ENCODE assay signal across 9 mouse cellular contexts in the genomic region with DNA sequence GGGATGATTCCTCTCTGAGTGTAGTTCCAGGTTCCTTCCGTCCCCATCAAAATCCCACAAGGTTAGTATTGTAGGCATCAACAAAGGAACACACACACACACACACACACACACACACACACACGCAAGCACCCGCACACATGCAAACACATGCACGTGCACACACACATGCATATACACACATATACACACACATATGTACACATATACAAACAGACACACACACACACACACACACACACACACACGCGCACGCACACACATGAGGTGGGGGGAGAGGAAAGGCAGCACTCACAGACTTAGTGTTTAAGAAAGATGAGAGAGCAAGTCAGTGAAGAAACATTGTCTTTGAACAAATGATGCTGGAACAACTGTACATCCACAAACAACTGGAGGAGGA. TPM values are rescaled to one million over a fixed set of nuclear protein-coding genes. Genes with fewer than 3 reads are reported as not detected.
DNase-seq lines count a peak whose midpoint lies in the region; ATAC-seq lines count a peak whose summit lies in the region.
"Had no signal": no experiment of that assay in that cellular context is flagged by ENCODE, and none has a peak within 500 bp of the region (broad histone marks: within the 10 kb centered on the region; RNA-seq: fewer than 3 reads in every experiment).

No protein-coding gene starts in this region.

- H3K9ac ChIP-seq in intestine, embryonic 14.5 days (ENCODE audit: low read length) = no peak overlapping the region; the same call in 1 of the 2 replicates
- no peak overlapping the region for H3K9ac ChIP-seq in intestine, embryonic 15.5 days
- H3K9ac ChIP-seq in embryonic facial prominence, embryonic 13.5 days = 0 out of 2 replicates have a peak overlapping the region, but pooled peaks have one; percentile 11
- H3K9ac ChIP-seq in hindbrain, embryonic 12.5 days = 0 out of 2 replicates have a peak overlapping the region, but pooled peaks have one; percentile 68
- peak overlapping the region; percentile 85; the same call in 1 of the 2 replicates for H3K9ac ChIP-seq in midbrain, embryonic 14.5 days (replicated peaks; ENCODE audit: low read length)

- peak overlapping the region; percentile 50; the same call in 1 of the 2 replicates for H3K4me3 ChIP-seq in intestine, embryonic 14.5 days (ENCODE audit: low read depth, low read length)
- H3K4me3 ChIP-seq in intestine, embryonic 15.5 days (replicated peaks) = no peak overlapping the region
- peak overlapping the region; percentile 56 for H3K4me3 ChIP-seq in embryonic facial prominence, embryonic 13.5 days
- peak overlapping the region; percentile 42 for H3K4me3 ChIP-seq in hindbrain, embryonic 12.5 days
- H3K4me3 ChIP-seq in midbrain, embryonic 14.5 days (replicated peaks; ENCODE audit: low read depth, low read length) = peak overlapping the region; percentile 54

- peaks cover 8% of the 10 kb centered on the region; the same call in 1 of the 2 replicates for H3K4me1 ChIP-seq in intestine, embryonic 14.5 days (replicated peaks; ENCODE audit: control insufficient read depth, insufficient read depth, low read length)
- H3K4me1 ChIP-seq in intestine, embryonic 15.5 days (replicated peaks) = 0 out of 2 replicates have a peak, but pooled peaks cover 5% of the 10 kb centered on the region
- H3K4me1 ChIP-seq in embryonic facial prominence, embryonic 13.5 days = peaks cover 6% of the 10 kb centered on the region
- peaks cover 9% of the 10 kb centered on the region for H3K4me1 ChIP-seq in hindbrain, embryonic 12.5 days
- H3K4me1 ChIP-seq in midbrain, embryonic 14.5 days (ENCODE audit: control insufficient read depth, insufficient read depth, low read length) = peaks cover 13% of the 10 kb centered on the region; the same call in 1 of the 2 replicates

- 74% methylated on average over 7 of the region's 7 CpGs for WGBS in intestine, embryonic 14.5 days
- WGBS in intestine, embryonic 15.5 days = 71% methylated on average over 7 of the region's 7 CpGs
- 77% methylated on average over 7 of the region's 7 CpGs for WGBS in embryonic facial prominence, embryonic 13.5 days
- WGBS in hindbrain, embryonic 12.5 days = 82% methylated on average over 7 of the region's 7 CpGs
- 75% methylated on average over 7 of the region's 7 CpGs for WGBS in midbrain, embryonic 14.5 days

- ATAC-seq in intestine, embryonic 14.5 days (replicated peaks; ENCODE audit: low FRiP score, low TSS enrichment, low read depth) = no peak
- ATAC-seq in intestine, embryonic 15.5 days = no peak
- no peak for ATAC-seq in embryonic facial prominence, embryonic 13.5 days (ENCODE audit: insufficient number of reproducible peaks, insufficient read depth, low FRiP score, low TSS enrichment, low read depth)
- ATAC-seq in hindbrain, embryonic 12.5 days (ENCODE audit: low FRiP score) = no peak
- ATAC-seq in midbrain, embryonic 14.5 days (ENCODE audit: low FRiP score, low TSS enrichment) = no peak

- intact Hi-C loops in left cerebral cortex, postnatal 10 days (cut with DNase I) = no loop called here
- intact Hi-C loops in heart, postnatal 10 days (cut with DNase I) = no loop called here

- H3K27me3 ChIP-seq in intestine, embryonic 14.5 days (replicated peaks; ENCODE audit: control insufficient read depth, insufficient read depth, low read length) = no peaks in the 10 kb centered on the region
- no peaks in the 10 kb centered on the region for H3K27me3 ChIP-seq in intestine, embryonic 15.5 days (replicated peaks)
- H3K27me3 ChIP-seq in embryonic facial prominence, embryonic 13.5 days = no peaks in the 10 kb centered on the region
- H3K27me3 ChIP-seq in hindbrain, embryonic 12.5 days = no peaks in the 10 kb centered on the region
- no peaks in the 10 kb centered on the region for H3K27me3 ChIP-seq in midbrain, embryonic 14.5 days (ENCODE audit: control insufficient read depth, insufficient read depth, low read length)
- H3K27me3 ChIP-seq: CH12.LX had no signal

- no peak for DNase-seq in intestine, embryonic 14.5 days (ENCODE audit: low spot score)
- DNase-seq in midbrain, embryonic 14.5 days = peak; percentile 57
- DNase-seq in urinary bladder, adult 18-20 months (ENCODE audit: low spot score in 2 of 2) = no peak
- DNase-seq in left cerebral cortex, postnatal 10 days (ENCODE audit: extremely low spot score in 1 of 2, low spot score in 2 of 2) = no peak
- DNase-seq in heart, postnatal 10 days = no peak

- H3K36me3 ChIP-seq in intestine, embryonic 14.5 days (ENCODE audit: control insufficient read depth, insufficient read depth, low read length) = no peaks in the 10 kb centered on the region
- H3K36me3 ChIP-seq in intestine, embryonic 15.5 days = no peaks in the 10 kb centered on the region
- no peaks in the 10 kb centered on the region for H3K36me3 ChIP-seq in embryonic facial prominence, embryonic 13.5 days
- H3K36me3 ChIP-seq in hindbrain, embryonic 12.5 days = no peaks in the 10 kb centered on the region
- H3K36me3 ChIP-seq in midbrain, embryonic 14.5 days (ENCODE audit: control insufficient read depth, insufficient read depth, low read length) = no peaks in the 10 kb centered on the region

- H3K9me3 ChIP-seq in intestine, embryonic 14.5 days (ENCODE audit: control insufficient read depth, low read length) = no peaks in the 10 kb centered on the region
- no peaks in the 10 kb centered on the region for H3K9me3 ChIP-seq in intestine, embryonic 15.5 days
- H3K9me3 ChIP-seq in embryonic facial prominence, embryonic 13.5 days = no peaks in the 10 kb centered on the region; the same call in 1 of the 2 replicates
- H3K9me3 ChIP-seq in hindbrain, embryonic 12.5 days (replicated peaks) = peaks cover 4% of the 10 kb centered on the region; the same call in 1 of the 2 replicates
- H3K9me3 ChIP-seq in midbrain, embryonic 14.5 days (ENCODE audit: control insufficient read depth, low read length) = no peaks in the 10 kb centered on the region

- peak overlapping the region; percentile 52; the same call in 1 of the 2 replicates for H3K4me2 ChIP-seq in intestine, embryonic 14.5 days (ENCODE audit: low read length)
- no peak overlapping the region; the same call in 1 of the 2 replicates for H3K4me2 ChIP-seq in intestine, embryonic 15.5 days (replicated peaks)
- H3K4me2 ChIP-seq in embryonic facial prominence, embryonic 13.5 days = peak overlapping the region; percentile 66
- peak overlapping the region; percentile 63 for H3K4me2 ChIP-seq in hindbrain, embryonic 12.5 days (replicated peaks)
- H3K4me2 ChIP-seq in midbrain, embryonic 14.5 days (ENCODE audit: low read length) = peak overlapping the region; percentile 69

- H3K27ac ChIP-seq in intestine, embryonic 14.5 days (ENCODE audit: low read depth) = no peak overlapping the region
- no peak overlapping the region for H3K27ac ChIP-seq in intestine, embryonic 15.5 days
- H3K27ac ChIP-seq in embryonic facial prominence, embryonic 13.5 days = no peak overlapping the region
- no peak overlapping the region for H3K27ac ChIP-seq in hindbrain, embryonic 12.5 days
- peak overlapping the region; percentile 65 for H3K27ac ChIP-seq in midbrain, embryonic 14.5 days (replicated peaks; ENCODE audit: low read depth, low read length)

RNA-seq across cellular contexts. Expression of gene Kmt5b, which starts 23.9 kb away (rescaled TPM):
- polyA plus RNA-seq in intestine, embryonic 14.5 days (2014; fragmentation: Nextera tagmentation; extraction: Ambion mirVana) = 29.6 and 29.9 TPM in 2 replicates
- polyA plus RNA-seq in intestine, embryonic 15.5 days (2015; fragmentation: Nextera tagmentation; extraction: Ambion mirVana) = 21.8 and 22.0 TPM in 2 replicates
- 34.1 and 36.0 TPM in 2 replicates for polyA plus RNA-seq in embryonic facial prominence, embryonic 13.5 days (2015; fragmentation: Nextera tagmentation; extraction: Ambion mirVana)
- 59.3 and 70.8 TPM in 2 replicates for polyA plus RNA-seq in hindbrain, embryonic 12.5 days (2016; fragmentation: Nextera tagmentation; extraction: Ambion mirVana)
- 55.6 and 74.0 TPM in 2 replicates for polyA plus RNA-seq in midbrain, embryonic 14.5 days (2014; fragmentation: Nextera tagmentation; extraction: Ambion mirVana)
- total RNA-seq in left cerebral cortex, postnatal 10 days (2021) = 10 to 100 TPM; 56.2 to 62.9 TPM
- 10 to 100 TPM; 36.7 to 38.9 TPM for total RNA-seq in heart, postnatal 10 days (2021)

RNA-seq across cellular contexts. Expression of gene 1810055G02Rik, which starts 35.3 kb away (rescaled TPM):
- polyA plus RNA-seq in intestine, embryonic 14.5 days (2014; fragmentation: Nextera tagmentation; extraction: Ambion mirVana) = 34.1 and 36.4 TPM in 2 replicates
- polyA plus RNA-seq in intestine, embryonic 15.5 days (2015; fragmentation: Nextera tagmentation; extraction: Ambion mirVana) = 39.9 and 41.9 TPM in 2 replicates
- 47.5 and 47.6 TPM in 2 replicates for polyA plus RNA-seq in embryonic facial prominence, embryonic 13.5 days (2015; fragmentation: Nextera tagmentation; extraction: Ambion mirVana)
- polyA plus RNA-seq in hindbrain, embryonic 12.5 days (2016; fragmentation: Nextera tagmentation; extraction: Ambion mirVana) = 37.3 and 37.5 TPM in 2 replicates
- polyA plus RNA-seq in midbrain, embryonic 14.5 days (2014; fragmentation: Nextera tagmentation; extraction: Ambion mirVana) = 31.4 and 33.7 TPM in 2 replicates
- 10 to 100 TPM; 47.5 TPM for total RNA-seq in left cerebral cortex, postnatal 10 days (2021)
- total RNA-seq in heart, postnatal 10 days (2021) = 10 to 100 TPM; 12.0 to 14.2 TPM

RNA-seq across cellular contexts. Expression of gene Lrp5, which starts 57.0 kb away (rescaled TPM):
- 7.8 and 7.9 TPM in 2 replicates for polyA plus RNA-seq in intestine, embryonic 14.5 days (2014; fragmentation: Nextera tagmentation; extraction: Ambion mirVana)
- 5.2 and 5.4 TPM in 2 replicates for polyA plus RNA-seq in intestine, embryonic 15.5 days (2015; fragmentation: Nextera tagmentation; extraction: Ambion mirVana)
- 7.3 and 7.9 TPM in 2 replicates for polyA plus RNA-seq in embryonic facial prominence, embryonic 13.5 days (2015; fragmentation: Nextera tagmentation; extraction: Ambion mirVana)
- 3.8 and 4.0 TPM in 2 replicates for polyA plus RNA-seq in hindbrain, embryonic 12.5 days (2016; fragmentation: Nextera tagmentation; extraction: Ambion mirVana)
- polyA plus RNA-seq in midbrain, embryonic 14.5 days (2014; fragmentation: Nextera tagmentation; extraction: Ambion mirVana) = 1.1 and 1.3 TPM in 2 replicates
- total RNA-seq in left cerebral cortex, postnatal 10 days (2021) = 10 to 100 TPM; 10.1 TPM
- total RNA-seq in heart, postnatal 10 days (2021) = 10 to 100 TPM; 50.6 to 51.0 TPM

Comparison
In these comparisons a context has a peak if more than half of its experiments do, and no peak if none do; other contexts are left out.
1. H3K9ac ChIP-seq: peak in embryonic facial prominence, embryonic 13.5 days (single experiment), hindbrain, embryonic 12.5 days (single experiment) and midbrain, embryonic 14.5 days (single experiment); none in intestine, embryonic 14.5 days (single experiment) and intestine, embryonic 15.5 days (single experiment).